8 mouse cellular contexts compared by ENCODE assay signal in genomic region chr8:124265798-124266197, GRCm38 (mm10). TPM values are rescaled to one million over a fixed set of nuclear protein-coding genes. Genes with fewer than 3 reads are reported as not detected.
A peak's percentile ranks its signal among the peaks of the same experiment; 100 is the strongest.
DNase-seq lines count a peak whose midpoint lies in the region; ATAC-seq and TF ChIP-seq lines count a peak whose summit lies in the region.
"Had no signal": no experiment of that assay in that cellular context is flagged by ENCODE, and none has a peak within 500 bp of the region (broad histone marks: within the 10 kb centered on the region; RNA-seq: fewer than 3 reads in every experiment).

No protein-coding gene starts in this region.

- no peak overlapping the region for H3K4me3 ChIP-seq in kidney, postnatal 0 days (replicated peaks; ENCODE audit: low read depth, low read length)

- TF ChIP-seq CTCF in kidney, postnatal 0 days (IDR thresholded peaks at IDR 0.05; ENCODE audit: low read depth) = no peak

- peaks cover 38% of the 10 kb centered on the region for H3K4me1 ChIP-seq in kidney, postnatal 0 days (replicated peaks; ENCODE audit: insufficient read depth, low read length)

- H3K36me3 ChIP-seq in kidney, postnatal 0 days (ENCODE audit: insufficient read depth, low read length) = no peaks in the 10 kb centered on the region

- DNase-seq in urinary bladder, adult 18-20 months (ENCODE audit: low spot score in 2 of 2) = peak; percentile 47 to 70
- no peak for DNase-seq in urinary bladder, postnatal 4 days (ENCODE audit: low spot score in 2 of 2)
- DNase-seq in kidney, postnatal 0 days (ENCODE audit: low spot score) = no peak
- DNase-seq in cerebellum, postnatal 14 days = no peak
- DNase-seq in left cerebral cortex, adult 18-20 months (ENCODE audit: low spot score in 2 of 2) = no peak
- no peak for DNase-seq in cerebellum, postnatal 10 days

- H3K4me2 ChIP-seq in kidney, postnatal 0 days (ENCODE audit: low read length) = no peak overlapping the region

- no peak overlapping the region; the same call in 1 of the 2 replicates for H3K27ac ChIP-seq in kidney, postnatal 0 days
- H3K27ac ChIP-seq: macrophage had no signal

- H3K9me3 ChIP-seq in kidney, postnatal 0 days (replicated peaks; ENCODE audit: low read length) = no peaks in the 10 kb centered on the region

- 42% methylated on average over 8 of the region's 8 CpGs for WGBS in kidney, postnatal 0 days

- H3K9ac ChIP-seq in kidney, postnatal 0 days (ENCODE audit: low read depth, low read length) = no peak overlapping the region

- H3K27me3 ChIP-seq in kidney, postnatal 0 days (ENCODE audit: insufficient read depth, low read length) = no peaks in the 10 kb centered on the region

- peak; percentile 38 for ATAC-seq in granulocyte monocyte progenitor cell, adult 5-6 weeks (replicated peaks; ENCODE audit: poor library complexity, severe bottlenecking)
- ATAC-seq in kidney, postnatal 0 days (replicated peaks; ENCODE audit: low FRiP score, low read depth) = peak; percentile 82

RNA-seq across cellular contexts. Expression of gene Galnt2, which starts 34.6 kb away (rescaled TPM):
- total RNA-seq in granulocyte monocyte progenitor cell, adult 5-6 weeks (2014; fragmentation: Nextera tagmentation) = 25.6 and 48.0 TPM in 2 replicates
- total RNA-seq in granulocyte monocyte progenitor cell, adult 5-6 weeks (2017) = 20.4 and 32.7 TPM in 2 replicates
- 60.3 and 60.6 TPM in 2 replicates for polyA plus RNA-seq in kidney, postnatal 0 days (2015; fragmentation: Nextera tagmentation; extraction: Ambion mirVana)
- 10 to 100 TPM; 51.5 to 60.6 TPM for total RNA-seq in left cerebral cortex, adult 18-20 months (2021)

Comparison
In these comparisons a context has a peak if more than half of its experiments do, and no peak if none do; other contexts are left out.
1. DNase-seq: peak in urinary bladder, adult 18-20 months (2 of 2); none in urinary bladder, postnatal 4 days (0 of 2), kidney, postnatal 0 days (single experiment), cerebellum, postnatal 14 days (0 of 2), left cerebral cortex, adult 18-20 months (0 of 2) and cerebellum, postnatal 10 days (0 of 2).